Mouse (Mus musculus) cortical plate, adult 2 months (tissue): ENCODE data around the gene Ctsd.

Experiments
- CTCF ChIP-seq: fragments of 200-500 bp; IDR thresholded peaks from 2 replicates; pipeline ENCODE4 v1.5.1; 2011; ENCODE audit warnings: mild to moderate bottlenecking, control low read depth, low read length; ENCODE audit not compliant: insufficient read depth; ENCODE audit errors: extremely low read depth
- POLR2A ChIP-seq: fragments of 200-500 bp; IDR thresholded peaks from 2 replicates; pipeline ENCODE4 v1.6.1; 2011; ENCODE audit warnings: mild to moderate bottlenecking, low read length, control low read depth; ENCODE audit not compliant: insufficient read depth; ENCODE audit errors: extremely low read depth

DNA sequence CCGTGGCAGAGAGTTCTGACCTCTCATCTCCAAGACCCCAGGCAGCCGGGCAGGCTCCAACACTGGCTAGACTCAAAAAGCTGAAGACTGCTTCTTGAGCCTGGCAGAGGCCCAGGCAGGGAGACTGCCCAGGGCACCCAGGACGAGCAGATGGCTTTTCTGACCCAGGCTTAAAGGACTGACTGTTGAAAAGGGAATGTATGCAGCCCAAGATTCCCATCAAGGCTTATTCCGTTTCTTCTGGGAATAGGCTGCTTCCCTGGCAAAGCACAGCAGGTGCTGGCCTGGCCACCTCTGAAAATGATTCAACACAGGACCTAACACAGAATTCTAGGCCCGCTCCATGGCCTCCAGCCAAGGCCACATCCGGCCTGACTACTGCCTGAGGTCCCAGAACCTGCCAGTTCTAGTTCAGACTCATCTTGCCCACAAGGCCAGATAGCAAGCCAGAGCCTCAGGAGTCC lies 12.5 kb downstream of the Ctsd start:
- TF ChIP-seq CTCF (no peak), POLR2A (no peak)
